Mouse (Mus musculus): ENCODE measurements around the gene Tubb5. TPM values are rescaled to one million over a fixed set of nuclear protein-coding genes. Genes with fewer than 3 reads are reported as not detected.

Tubb5 gene
- polyA plus RNA-seq, 1 experiment from 2014 or later: 654 TPM

GRCm38 (mm10) chr17:35813653-35814052, 24.5 kb downstream of the Tubb5 start:
- Histone ChIP-seq H3K4me2 (ENCODE audit: low read depth, low read length) (no peak overlapping the region), H3K27me3 (ENCODE audit: control insufficient read depth, insufficient read depth, low read length) (no peaks in the 10 kb centered on the region), H3K9ac (ENCODE audit: low read length) (peak overlapping the region; percentile 22), H3K4me1 (ENCODE audit: control insufficient read depth, insufficient read depth, low read length) (peaks cover 55% of the 10 kb centered on the region), H3K4me3 (ENCODE audit: low read length) (no peak overlapping the region), H3K36me3 (ENCODE audit: control insufficient read depth, insufficient read depth) (no peaks in the 10 kb centered on the region), H3K27ac (ENCODE audit: low read length) (peak overlapping the region; percentile 99), H3K9me3 (replicated peaks; ENCODE audit: control insufficient read depth, low read length) (no peaks in the 10 kb centered on the region)
- 46% methylated on average over 7 of the region's 7 CpGs for WGBS
- 0 out of 2 replicates have a peak, but pooled peaks have one; percentile 4 for ATAC-seq (replicated peaks; ENCODE audit: extremely low read depth, insufficient read depth, low FRiP score)

DNA sequence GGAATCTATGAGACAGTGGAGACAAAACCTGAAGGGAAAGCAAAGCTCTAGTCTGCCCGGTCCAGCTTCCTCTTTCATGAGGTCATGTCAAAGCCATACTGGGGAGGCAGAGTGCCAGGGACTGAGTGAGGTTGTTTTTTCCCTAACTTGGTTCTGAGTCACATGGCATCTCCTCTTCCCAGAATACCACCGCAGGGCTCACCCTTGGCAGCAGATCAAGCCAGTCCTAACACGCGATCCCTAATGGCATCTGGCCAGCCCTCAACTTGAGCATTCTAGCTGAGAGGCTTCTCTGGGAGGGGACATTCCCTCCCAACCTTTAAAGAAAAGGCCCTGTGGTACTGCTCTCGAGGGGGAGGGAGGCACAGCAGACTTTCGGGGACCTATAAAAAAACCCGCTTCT, 24.9 kb downstream of the Tubb5 start:
- no peaks in the 10 kb centered on the region for H3K27me3 ChIP-seq (ENCODE audit: control insufficient read depth, insufficient read depth, low read length)
- peak overlapping the region; percentile 31; the same call in 1 of the 2 replicates for H3K4me2 ChIP-seq (ENCODE audit: low read depth, low read length)
- peak; percentile 90 for ATAC-seq (replicated peaks; ENCODE audit: extremely low read depth, insufficient read depth, low FRiP score)
- H3K27ac ChIP-seq (ENCODE audit: low read length): peak overlapping the region; percentile 99
- no peaks in the 10 kb centered on the region for H3K36me3 ChIP-seq (ENCODE audit: control insufficient read depth, insufficient read depth)
- H3K4me1 ChIP-seq (ENCODE audit: control insufficient read depth, insufficient read depth, low read length): peaks cover 57% of the 10 kb centered on the region
- peak overlapping the region; percentile 64 for H3K9ac ChIP-seq (ENCODE audit: low read length)
- H3K9me3 ChIP-seq (replicated peaks; ENCODE audit: control insufficient read depth, low read length): no peaks in the 10 kb centered on the region
- 11% methylated on average over 7 of the region's 7 CpGs for WGBS
- no peak overlapping the region for H3K4me3 ChIP-seq (ENCODE audit: low read length)

GRCm38 (mm10) chr17:35812736-35813135, 25.4 kb downstream of the Tubb5 start:
- Histone ChIP-seq H3K9ac (ENCODE audit: low read length) (peak overlapping the region; percentile 64), H3K9me3 (replicated peaks; ENCODE audit: control insufficient read depth, low read length) (no peaks in the 10 kb centered on the region), H3K4me1 (ENCODE audit: control insufficient read depth, insufficient read depth, low read length) (peaks cover 57% of the 10 kb centered on the region), H3K4me3 (ENCODE audit: low read length) (no peak overlapping the region), H3K36me3 (ENCODE audit: control insufficient read depth, insufficient read depth) (no peaks in the 10 kb centered on the region), H3K27ac (ENCODE audit: low read length) (peak overlapping the region; percentile 99), H3K27me3 (ENCODE audit: control insufficient read depth, insufficient read depth, low read length) (no peaks in the 10 kb centered on the region), H3K4me2 (ENCODE audit: low read depth, low read length) (peak overlapping the region; percentile 31; the same call in 1 of the 2 replicates)
- peak; percentile 16; the same call in 1 of the 2 replicates for ATAC-seq (replicated peaks; ENCODE audit: extremely low read depth, insufficient read depth, low FRiP score)
- 39% methylated on average over 6 of the region's 6 CpGs for WGBS

- Histone ChIP-seq H3K36me3 (ENCODE audit: control insufficient read depth, insufficient read depth) (no peaks in the 10 kb centered on the region), H3K4me2 (ENCODE audit: low read depth, low read length) (no peak overlapping the region), H3K27ac (ENCODE audit: low read length) (peak overlapping the region; percentile 99), H3K9ac (ENCODE audit: low read length) (peak overlapping the region; percentile 64), H3K4me3 (ENCODE audit: low read length) (no peak overlapping the region), H3K27me3 (ENCODE audit: control insufficient read depth, insufficient read depth, low read length) (no peaks in the 10 kb centered on the region), H3K4me1 (ENCODE audit: control insufficient read depth, insufficient read depth, low read length) (peaks cover 55% of the 10 kb centered on the region), H3K9me3 (replicated peaks; ENCODE audit: control insufficient read depth, low read length) (no peaks in the 10 kb centered on the region)
- WGBS: 83% methylated on average over 5 of the region's 5 CpGs
- ATAC-seq (replicated peaks; ENCODE audit: extremely low read depth, insufficient read depth, low FRiP score): no peak
Observed at GRCm38 (mm10) chr17:35812307-35812706, 25.8 kb downstream of the Tubb5 start.

GRCm38 (mm10) chr17:35810900-35811648, 27.0 kb downstream of the Tubb5 start:
- Histone ChIP-seq H3K27ac (ENCODE audit: low read length) (peak overlapping the region; percentile 99), H3K36me3 (ENCODE audit: control insufficient read depth, insufficient read depth) (no peaks in the 10 kb centered on the region), H3K9me3 (replicated peaks; ENCODE audit: control insufficient read depth, low read length) (no peaks in the 10 kb centered on the region), H3K9ac (ENCODE audit: low read length) (no peak overlapping the region), H3K4me3 (ENCODE audit: low read length) (no peak overlapping the region), H3K4me2 (ENCODE audit: low read depth, low read length) (no peak overlapping the region), H3K4me1 (ENCODE audit: control insufficient read depth, insufficient read depth, low read length) (peaks cover 52% of the 10 kb centered on the region), H3K27me3 (ENCODE audit: control insufficient read depth, insufficient read depth, low read length) (no peaks in the 10 kb centered on the region)
- 56% methylated on average over 5 of the region's 5 CpGs for WGBS
- ATAC-seq (replicated peaks; ENCODE audit: extremely low read depth, insufficient read depth, low FRiP score): no peak

GRCm38 (mm10) chr17:35809395-35809794, 28.7 kb downstream of the Tubb5 start:
- 80% methylated on average over 11 of the region's 11 CpGs for WGBS
- Histone ChIP-seq H3K9me3 (replicated peaks; ENCODE audit: control insufficient read depth, low read length) (no peaks in the 10 kb centered on the region), H3K27me3 (ENCODE audit: control insufficient read depth, insufficient read depth, low read length) (no peaks in the 10 kb centered on the region), H3K9ac (ENCODE audit: low read length) (no peak overlapping the region), H3K4me1 (ENCODE audit: control insufficient read depth, insufficient read depth, low read length) (peaks cover 36% of the 10 kb centered on the region), H3K36me3 (ENCODE audit: control insufficient read depth, insufficient read depth) (no peaks in the 10 kb centered on the region), H3K4me2 (ENCODE audit: low read depth, low read length) (no peak overlapping the region), H3K4me3 (ENCODE audit: low read length) (no peak overlapping the region), H3K27ac (ENCODE audit: low read length) (no peak overlapping the region)
- ATAC-seq (replicated peaks; ENCODE audit: extremely low read depth, insufficient read depth, low FRiP score): no peak

GRCm38 (mm10) chr17:35808073-35808472, 30.0 kb downstream of the Tubb5 start:
- no peaks in the 10 kb centered on the region for H3K27me3 ChIP-seq (ENCODE audit: control insufficient read depth, insufficient read depth, low read length)
- H3K4me1 ChIP-seq (ENCODE audit: control insufficient read depth, insufficient read depth, low read length): peaks cover 35% of the 10 kb centered on the region
- ATAC-seq (replicated peaks; ENCODE audit: extremely low read depth, insufficient read depth, low FRiP score): no peak
- no peaks in the 10 kb centered on the region for H3K9me3 ChIP-seq (replicated peaks; ENCODE audit: control insufficient read depth, low read length)
- no peak overlapping the region for H3K9ac ChIP-seq (ENCODE audit: low read length)
- H3K27ac ChIP-seq (ENCODE audit: low read length): peak overlapping the region; percentile 9; the same call in 1 of the 2 replicates
- 52% methylated on average over 9 of the region's 9 CpGs for WGBS
- H3K4me2 ChIP-seq (ENCODE audit: low read depth, low read length): no peak overlapping the region
- H3K36me3 ChIP-seq (ENCODE audit: control insufficient read depth, insufficient read depth): no peaks in the 10 kb centered on the region
- H3K4me3 ChIP-seq (ENCODE audit: low read length): no peak overlapping the region

DNA sequence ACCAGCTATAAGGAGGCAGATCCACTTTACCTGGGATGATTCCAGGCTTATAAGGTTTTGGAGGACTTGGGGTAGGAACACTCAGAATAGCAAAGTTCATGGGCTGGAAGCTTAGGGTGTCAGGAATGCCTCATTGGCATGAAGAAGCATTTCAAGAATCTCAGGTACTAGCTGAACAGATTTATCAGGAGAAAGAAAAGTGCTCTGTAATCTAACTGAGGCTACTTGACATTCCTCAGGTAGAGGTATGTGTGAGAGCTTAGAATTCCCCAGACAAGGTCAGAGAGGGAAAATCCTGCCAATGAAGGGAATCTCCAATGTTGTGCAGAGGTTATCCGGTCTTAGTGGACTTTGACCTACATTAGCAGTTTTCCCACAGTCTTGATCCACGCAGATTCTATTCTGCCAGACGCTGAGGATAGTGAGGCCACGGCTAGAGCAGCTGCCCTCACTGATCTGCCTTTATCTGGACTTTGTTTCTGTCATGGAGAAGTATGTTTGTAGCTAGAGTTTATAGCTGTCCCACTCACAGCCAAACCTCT, 34.2 kb downstream of the Tubb5 start:
- 43% methylated on average over 4 of the region's 4 CpGs for WGBS
- Histone ChIP-seq H3K9me3 (replicated peaks; ENCODE audit: control insufficient read depth, low read length) (no peaks in the 10 kb centered on the region), H3K27ac (ENCODE audit: low read length) (peak overlapping the region; percentile 78), H3K4me2 (ENCODE audit: low read depth, low read length) (no peak overlapping the region), H3K9ac (ENCODE audit: low read length) (no peak overlapping the region), H3K27me3 (ENCODE audit: control insufficient read depth, insufficient read depth, low read length) (no peaks in the 10 kb centered on the region), H3K4me3 (ENCODE audit: low read length) (no peak overlapping the region), H3K4me1 (ENCODE audit: control insufficient read depth, insufficient read depth, low read length) (peaks cover 15% of the 10 kb centered on the region; the same call in 1 of the 2 replicates), H3K36me3 (ENCODE audit: control insufficient read depth, insufficient read depth) (no peaks in the 10 kb centered on the region)
- ATAC-seq (replicated peaks; ENCODE audit: extremely low read depth, insufficient read depth, low FRiP score): no peak

DNA sequence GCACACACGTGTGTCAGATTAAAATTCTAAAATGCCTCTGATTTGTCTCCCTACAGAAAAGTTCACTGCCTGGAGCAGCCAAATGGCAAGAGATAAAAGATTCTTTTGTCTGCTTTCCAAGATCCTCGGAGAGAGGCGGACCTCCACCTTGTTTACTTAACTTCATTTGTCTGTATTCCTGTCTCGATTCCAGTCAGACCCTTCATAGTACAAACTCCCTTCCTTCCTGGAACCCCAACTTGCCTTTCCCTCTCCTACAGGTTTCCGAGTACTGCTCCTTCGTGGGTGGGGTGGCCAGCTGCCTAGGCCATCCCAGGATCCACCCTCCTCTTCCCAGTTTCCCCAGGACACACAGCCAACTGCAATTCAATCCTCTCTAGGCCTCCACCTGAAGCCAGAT, 35.1 kb downstream of the Tubb5 start:
- Histone ChIP-seq H3K27me3 (ENCODE audit: control insufficient read depth, insufficient read depth, low read length) (no peaks in the 10 kb centered on the region), H3K4me2 (ENCODE audit: low read depth, low read length) (no peak overlapping the region), H3K36me3 (ENCODE audit: control insufficient read depth, insufficient read depth) (no peaks in the 10 kb centered on the region), H3K4me1 (ENCODE audit: control insufficient read depth, insufficient read depth, low read length) (peaks cover 13% of the 10 kb centered on the region; the same call in 1 of the 2 replicates), H3K9me3 (replicated peaks; ENCODE audit: control insufficient read depth, low read length) (no peaks in the 10 kb centered on the region), H3K4me3 (ENCODE audit: low read length) (no peak overlapping the region), H3K9ac (ENCODE audit: low read length) (no peak overlapping the region), H3K27ac (ENCODE audit: low read length) (peak overlapping the region; percentile 37; the same call in 1 of the 2 replicates)
- 47% methylated on average over 6 of the region's 6 CpGs for WGBS
- ATAC-seq (replicated peaks; ENCODE audit: extremely low read depth, insufficient read depth, low FRiP score): no peak; the same call in 1 of the 2 replicates
